Mouse (Mus musculus) T-helper 17 cell (primary cell): ENCODE results near the gene St13.
"Not testable (repeated sequence)": the region's sequence is repeated elsewhere in the genome, so short reads cannot be mapped to it uniquely, and the experiment has no call there.

Experiments
- in situ Hi-C, 2 experiments: fragments of 300-600 bp; cut with MboI, MseI; formaldehyde crosslinking; loops; 1 replicate in 1 of 2; 2 replicates in 1 of 2; pipeline ENCODE4 v1.15.1; 2025; ENCODE audit warnings: high pct_unique_total_duplicates in 2 of 2

St13 gene

GRCm38 (mm10) chr15:81399638-81400315, at the start of gene St13, which contains the start of gene Xpnpep3:
TSS of gene St13 (minus strand) at chr15:81400077.
TSS of gene Xpnpep3 (plus strand) at chr15:81400138.
- in situ Hi-C loops, result no loop called here

- in situ Hi-C loops, result no loop called here
These were observed 48.6 kb upstream of the St13 start for GRCm38 (mm10) chr15:81448463-81448862.

GRCm38 (mm10) chr15:81439236-81439635, 39.4 kb upstream of the St13 start:
- in situ Hi-C loops, result no loop called here

- in situ Hi-C loops, result no loop called here
These were observed 38.5 kb upstream of the St13 start for GRCm38 (mm10) chr15:81438345-81438744.

DNA sequence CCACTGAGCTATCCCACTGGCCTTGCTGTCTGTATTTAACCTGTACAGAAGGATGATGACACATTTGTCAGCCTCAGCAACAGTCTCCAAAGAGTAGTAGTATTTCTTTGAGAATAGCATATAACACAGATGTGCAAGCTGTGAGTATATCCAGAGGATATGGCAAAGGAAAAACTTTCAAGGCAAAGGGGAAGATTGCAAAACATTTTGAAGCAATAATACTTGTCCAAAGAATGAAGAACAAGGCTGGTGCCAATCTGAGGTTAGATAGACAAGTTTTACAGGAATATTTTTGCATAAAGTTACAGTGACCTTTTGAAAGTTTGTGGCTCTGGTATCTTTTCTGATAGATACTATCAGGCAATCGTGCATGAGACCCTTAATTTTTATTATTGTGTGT, 31.3 kb upstream of the St13 start:
- in situ Hi-C loops, result no loop called here

DNA sequence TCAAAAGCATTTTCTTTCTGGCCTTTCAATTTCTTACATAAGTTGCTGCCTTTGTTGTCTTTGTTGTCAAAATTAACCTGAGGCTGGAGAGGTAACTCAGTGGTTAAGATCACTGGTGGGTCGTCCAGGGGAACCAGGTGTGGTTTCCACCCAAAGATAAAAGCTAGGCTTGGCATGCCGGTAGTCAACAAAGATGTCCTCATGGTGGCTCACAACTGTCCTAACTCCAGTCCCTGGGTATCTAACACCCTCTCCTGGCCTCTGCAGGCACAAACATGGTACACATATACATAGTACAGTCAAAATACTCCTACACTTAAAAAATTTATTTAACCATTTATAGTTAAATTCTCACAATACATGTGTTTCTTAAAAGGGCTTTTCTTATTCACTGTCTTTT, 28.1 kb upstream of the St13 start:
- in situ Hi-C loops, result no loop called here

DNA sequence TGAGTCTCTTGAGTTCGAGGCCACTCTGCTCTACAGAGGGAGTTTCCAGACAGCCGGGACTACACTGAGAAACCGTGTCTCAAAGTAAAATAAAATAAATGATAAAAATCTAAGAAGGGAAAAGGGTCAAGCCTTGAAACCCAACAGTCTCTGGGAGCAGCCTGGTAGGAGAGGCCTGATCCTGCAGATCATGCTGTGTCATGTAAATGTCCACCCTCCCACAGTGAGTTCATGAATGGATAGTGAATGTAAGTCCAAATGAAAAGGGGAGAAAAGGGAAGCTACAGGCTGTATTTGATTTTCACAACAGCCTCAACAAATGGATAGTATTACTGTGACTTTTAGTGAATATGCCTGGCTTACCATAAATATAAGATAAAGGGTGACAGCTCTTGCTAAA, 25.4 kb upstream of the St13 start:
- in situ Hi-C loops, result no loop called here

DNA sequence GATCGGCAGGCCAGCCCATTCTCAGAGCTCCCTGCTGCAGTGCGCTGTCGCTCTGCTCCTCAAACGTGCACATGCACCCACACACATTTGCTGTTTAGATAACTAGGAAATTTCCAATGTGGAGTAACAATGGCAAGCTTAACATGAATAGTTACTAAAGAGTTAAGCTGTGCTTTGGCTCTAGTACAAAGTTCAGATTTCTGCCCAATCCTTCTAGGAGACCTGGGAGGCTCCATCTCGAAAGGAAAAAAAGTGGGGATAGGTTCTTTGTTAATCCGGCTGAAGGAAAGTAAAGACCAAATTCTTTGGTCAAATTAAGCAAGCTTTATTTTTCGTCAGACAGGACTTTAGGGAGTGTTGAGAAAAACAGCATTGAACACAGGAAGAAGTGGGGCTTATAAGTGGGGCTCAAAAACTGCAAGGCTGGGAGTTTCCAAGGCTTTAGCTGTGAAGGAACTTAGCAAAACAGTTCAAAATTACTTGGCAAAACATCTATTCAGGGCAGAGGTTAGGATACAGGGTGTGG, 22.3 kb upstream of the St13 start:
- in situ Hi-C loops, result no loop called here

GRCm38 (mm10) chr15:81421454-81421853, 21.6 kb upstream of the St13 start:
- in situ Hi-C loops, result no loop called here

DNA sequence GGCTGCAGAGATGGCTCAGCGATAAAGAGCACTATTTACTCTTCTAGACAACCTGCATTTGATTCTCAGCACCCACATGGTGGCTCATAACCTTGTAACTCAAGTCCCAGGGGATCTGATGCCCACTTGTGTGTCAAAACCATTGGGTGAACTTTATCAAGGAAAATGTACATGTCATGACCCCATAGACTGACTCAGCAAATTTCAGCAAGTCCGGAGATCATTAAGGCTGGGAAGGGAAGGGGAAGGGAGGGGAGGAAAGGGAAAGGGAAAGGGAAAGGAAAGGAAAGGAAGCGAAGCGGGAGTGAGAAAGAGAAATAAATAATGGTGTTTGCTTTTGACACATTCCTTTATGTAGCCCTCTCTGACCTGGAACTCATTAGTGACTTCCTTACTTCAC, 18.2 kb upstream of the St13 start:
- in situ Hi-C loops, result no loop called here

DNA sequence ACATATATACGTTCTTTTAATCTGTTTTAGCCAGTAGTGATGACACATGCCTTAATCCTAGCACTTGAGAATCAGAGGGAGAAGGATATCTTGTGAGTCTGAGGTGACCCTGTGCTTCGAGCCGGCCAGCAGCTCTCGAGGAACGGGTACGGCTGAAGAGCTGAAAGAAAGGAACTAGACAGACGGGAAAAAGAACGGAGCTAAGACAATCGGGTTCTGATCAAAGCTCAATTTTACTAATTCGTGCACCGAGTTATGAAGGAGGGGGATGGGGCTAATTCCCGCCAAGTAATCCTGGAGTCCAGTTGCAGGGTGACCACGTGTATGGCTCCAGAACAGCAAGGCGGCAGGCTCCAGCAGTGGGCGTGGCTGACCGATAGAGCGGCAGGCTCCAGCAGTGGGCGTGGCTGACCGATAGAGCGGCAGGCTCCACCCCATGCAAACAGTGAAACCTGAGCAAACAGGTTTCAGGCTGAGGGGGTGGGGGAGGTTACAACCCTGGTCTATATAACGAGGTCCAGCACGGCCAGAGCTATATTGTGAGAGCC, 17.0 kb upstream of the St13 start:
- in situ Hi-C loops, result not testable (repeated sequence)

GRCm38 (mm10) chr15:81408199-81408598, 8.3 kb upstream of the St13 start, which contains the start of gene Dnajb7:
TSS of gene Dnajb7 (minus strand) at chr15:81408299.
- in situ Hi-C loops, result no loop called here

GRCm38 (mm10) chr15:81405008-81405407, 5.1 kb upstream of the St13 start:
- in situ Hi-C loops, result no loop called here

DNA sequence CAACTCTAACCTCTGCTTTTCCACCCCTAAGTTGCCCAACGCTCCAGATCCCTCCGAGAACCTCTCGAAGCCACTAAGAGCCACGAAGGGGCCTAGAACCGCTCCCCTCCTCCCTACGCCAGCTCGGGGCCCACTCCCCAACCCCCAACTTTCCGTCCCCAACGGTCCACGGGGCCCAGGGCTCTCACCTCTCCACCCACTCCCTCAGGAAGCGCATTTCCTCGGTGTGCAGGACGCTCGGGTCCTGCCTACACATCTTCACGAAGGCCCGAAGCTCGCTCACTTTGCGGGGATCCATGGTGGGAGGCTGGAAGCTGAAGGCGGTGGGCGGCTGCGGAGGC, 610 bp downstream of the St13 start:
- in situ Hi-C loops, result no loop called here

- in situ Hi-C loops, result no loop called here
These were observed 1.7 kb downstream of the St13 start for GRCm38 (mm10) chr15:81398189-81398588.

DNA sequence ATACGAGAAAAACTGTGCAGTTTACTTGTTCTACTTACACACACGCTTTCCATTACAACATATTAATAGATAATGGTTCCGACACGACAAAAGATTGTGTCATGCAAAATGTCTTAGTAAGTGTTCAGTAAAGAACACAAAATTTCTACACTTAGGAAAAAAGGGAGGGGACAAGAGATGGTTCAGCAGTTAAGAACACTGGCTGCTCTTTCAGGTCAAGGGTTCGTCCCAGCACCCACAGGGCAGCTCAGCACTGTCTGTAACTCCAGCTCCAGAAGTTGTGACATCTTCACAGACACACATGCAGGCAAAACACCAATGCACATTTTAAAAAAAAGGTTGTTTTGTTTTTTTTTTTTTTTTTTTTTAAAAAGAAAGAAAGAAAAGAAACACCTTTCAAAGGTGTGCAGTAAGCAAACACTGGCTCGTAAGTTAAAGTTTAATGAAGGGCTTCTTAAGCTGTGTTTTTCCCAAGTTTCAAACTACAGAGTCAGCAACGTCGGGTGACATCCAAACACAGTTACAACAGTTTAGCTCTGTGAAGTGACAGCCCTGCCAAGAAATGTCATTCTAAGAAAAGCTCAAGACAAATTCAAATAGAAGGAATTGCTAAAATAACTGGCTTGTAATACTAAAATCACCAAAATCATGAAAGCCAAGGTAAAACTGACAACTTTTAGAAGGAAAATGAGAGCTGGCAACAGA, 5.5 kb downstream of the St13 start:
- in situ Hi-C loops, result no loop called here

DNA sequence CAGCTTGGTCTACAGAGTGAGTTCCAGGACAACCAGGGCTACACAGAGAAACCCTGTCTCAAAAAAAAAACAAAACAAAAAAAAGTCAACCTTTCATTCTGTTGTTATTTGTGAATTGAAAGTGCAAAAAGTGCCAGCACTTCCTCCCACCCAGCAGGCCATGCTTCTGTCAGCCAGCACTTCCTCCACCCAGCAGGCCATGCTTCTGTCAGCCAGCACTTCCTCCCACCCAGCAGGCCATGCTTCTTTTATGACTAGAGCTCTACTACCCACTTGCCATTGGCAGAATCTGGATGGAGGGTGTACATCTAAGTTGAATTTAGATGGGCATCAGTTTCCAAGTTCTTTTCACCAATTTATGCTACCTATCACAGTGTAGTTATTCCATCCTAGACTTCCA, 6.9 kb downstream of the St13 start:
- in situ Hi-C loops, result no loop called here

DNA sequence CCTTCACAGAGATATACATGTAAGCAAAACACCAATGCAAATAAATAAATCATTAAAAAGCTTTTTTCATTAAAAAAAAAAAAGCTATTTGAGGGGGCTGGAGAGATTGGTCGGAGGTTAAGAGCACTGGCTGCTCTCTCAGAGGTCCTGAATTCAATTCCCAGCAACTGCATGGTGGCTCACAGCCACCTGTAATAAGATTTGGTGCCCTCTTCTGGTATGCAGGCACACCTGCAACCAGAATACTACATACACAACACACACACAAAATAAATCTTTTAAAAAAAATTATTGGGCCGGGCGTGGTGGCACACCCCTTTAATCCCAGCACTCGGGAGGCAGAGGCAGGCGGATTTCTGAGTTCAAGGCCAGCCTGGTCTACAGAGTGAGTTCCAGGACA, 13.6 kb downstream of the St13 start:
- in situ Hi-C loops, result no loop called here

DNA sequence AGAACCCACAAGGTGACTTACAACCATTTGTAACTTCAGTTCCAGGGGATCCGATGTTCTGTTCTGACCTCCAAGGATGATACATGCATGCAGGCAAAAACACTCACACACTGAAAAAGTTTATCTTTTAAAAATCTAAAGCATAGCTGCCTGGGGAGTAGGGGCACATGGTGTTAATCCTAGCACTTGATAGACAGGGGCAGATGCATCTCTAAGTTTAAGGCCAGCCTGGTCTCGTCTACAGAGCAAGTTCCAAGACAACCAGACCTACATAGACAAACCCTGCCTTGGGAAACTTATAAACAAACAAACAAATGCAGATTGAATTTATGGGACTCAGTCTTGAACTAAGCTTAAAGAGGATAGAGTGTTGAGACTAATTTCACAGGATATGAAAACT, 21.0 kb downstream of the St13 start:
- in situ Hi-C loops, result no loop called here

DNA sequence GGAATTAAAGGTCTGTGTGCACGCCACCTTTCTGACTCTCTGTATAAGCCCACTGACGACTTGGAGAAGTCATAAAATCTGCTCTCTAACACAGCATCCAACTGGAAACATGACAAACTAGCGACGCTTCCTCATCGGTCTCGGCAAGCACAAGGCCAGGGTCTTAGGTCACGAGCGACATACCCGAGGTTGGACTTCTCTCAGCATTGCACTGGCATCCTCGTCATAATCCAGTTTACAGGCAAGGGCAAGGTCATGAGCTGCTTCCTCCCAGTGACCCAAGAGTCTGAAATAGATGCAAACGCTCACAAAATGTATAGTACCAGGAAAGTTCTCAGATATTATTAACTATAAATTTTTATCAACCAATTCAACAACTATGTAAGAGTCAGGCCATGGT, 25.3 kb downstream of the St13 start:
- in situ Hi-C loops, result no loop called here

DNA sequence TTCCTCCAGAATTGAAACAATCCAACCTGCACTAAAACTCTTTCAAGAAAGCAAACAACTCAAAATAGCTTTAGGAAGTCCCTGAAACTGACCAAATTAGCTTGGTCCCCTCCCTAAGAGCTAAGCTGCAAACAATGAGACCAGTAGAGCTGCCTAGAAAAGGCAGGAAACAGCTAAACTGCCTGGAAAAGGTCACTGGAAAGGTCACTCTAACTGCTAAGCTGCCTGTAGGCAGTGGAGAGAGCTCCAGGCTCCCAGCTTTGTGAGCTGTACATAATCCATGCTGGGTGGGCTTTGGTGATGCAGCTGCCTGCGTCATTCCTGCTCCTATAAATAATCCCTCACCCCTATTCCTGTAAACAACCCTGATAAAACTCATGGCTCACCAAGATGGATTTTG, 29.5 kb downstream of the St13 start:
- in situ Hi-C loops, result no loop called here

DNA sequence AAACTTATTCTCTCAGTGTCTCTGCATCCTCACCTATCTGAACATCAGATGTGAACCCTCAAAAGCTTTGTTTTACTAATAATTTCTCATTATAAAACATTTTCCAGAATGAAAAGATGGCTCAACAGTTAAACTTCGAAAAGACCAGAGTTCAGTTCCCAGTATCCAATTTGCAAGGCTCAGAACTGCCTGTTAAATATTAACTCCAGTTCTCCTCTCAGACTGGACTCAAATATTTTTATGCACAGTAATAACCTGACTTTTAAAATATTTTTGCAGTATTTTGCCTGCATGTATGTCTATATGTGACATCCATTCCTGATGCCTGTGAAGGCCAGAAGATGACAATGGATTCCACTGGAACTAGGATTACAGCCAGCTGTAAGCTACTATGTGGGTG, 31.3 kb downstream of the St13 start:
- in situ Hi-C loops, result loop anchor here in 1 of 2 experiments (10.0 kb wide), 1 partner anchor 266 kb away; no protein-coding TSS in a partner anchor

DNA sequence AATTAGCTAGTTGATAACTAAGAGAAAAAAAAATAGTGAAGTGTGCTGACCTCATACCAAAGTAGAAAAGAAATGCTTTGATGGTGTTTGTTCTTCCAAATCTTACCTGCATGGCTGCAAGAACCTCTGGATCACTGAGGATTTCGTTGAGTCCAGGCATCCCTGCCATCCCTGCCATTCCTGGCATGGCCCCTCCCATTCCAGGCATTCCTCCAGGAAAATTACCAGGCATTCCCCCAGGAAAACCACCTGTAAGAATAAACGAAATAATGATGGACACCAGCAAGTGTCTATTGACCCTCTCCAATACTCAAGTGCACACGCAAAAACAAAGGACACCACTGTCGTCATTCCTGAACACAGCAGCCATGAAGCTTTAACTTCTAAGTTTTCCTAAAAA, 33.6 kb downstream of the St13 start:
- in situ Hi-C loops, result loop anchor here in 1 of 2 experiments (10.0 kb wide), 1 partner anchor 269 kb away; no protein-coding TSS in a partner anchor
